Mouse (Mus musculus) midbrain, embryonic 11.5 days (tissue): ENCODE results near the gene Slc15a4. TPM values are rescaled to one million over a fixed set of nuclear protein-coding genes. Genes with fewer than 3 reads are reported as not detected.
A peak's percentile ranks its signal among the peaks of the same experiment; 100 is the strongest.

ENCODE experiments used
- ATAC-seq: fragments of 200-750 bp; cut with Nextera tagmentation; 2 replicates; pipeline ENCODE4 v1.8.0; 2017; ENCODE audit warnings: moderate TSS enrichment, moderate library complexity; ENCODE audit not compliant: low FRiP score
- DNase-seq: peaks from one replicate; pipeline ENCODE4 v3.0.0; 2015; ENCODE audit warnings: low spot score; ENCODE audit errors: missing footprints
- H3K27ac ChIP-seq: fragments of 300-500 bp; sonication (generic); 2 replicates; pipeline ENCODE4 v1.5.1; 2014; ENCODE audit warnings: low read depth, low read length
- H3K27me3 ChIP-seq: fragments of 300-500 bp; sonication (generic); 2 replicates; pipeline ENCODE4 v1.6.1; 2014; ENCODE audit warnings: mild to moderate bottlenecking, low read length, moderate library complexity, mixed read lengths; ENCODE audit not compliant: control insufficient read depth, insufficient read depth
- H3K36me3 ChIP-seq: fragments of 300-500 bp; sonication (generic); 2 replicates; pipeline ENCODE4 v1.6.1; 2014; ENCODE audit warnings: mild to moderate bottlenecking, low read length, moderate library complexity, mixed read lengths; ENCODE audit not compliant: control insufficient read depth, insufficient read depth
- H3K4me1 ChIP-seq: fragments of 300-500 bp; sonication (generic); 2 replicates; pipeline ENCODE4 v1.6.1; 2014; ENCODE audit warnings: low read length; ENCODE audit not compliant: control insufficient read depth, insufficient read depth
- H3K4me2 ChIP-seq: fragments of 300-500 bp; sonication (generic); 2 replicates; pipeline ENCODE4 v1.6.1; 2014; ENCODE audit warnings: mild to moderate bottlenecking, moderate library complexity
- H3K4me3 ChIP-seq: fragments of 300-500 bp; sonication (generic); 2 replicates; pipeline ENCODE4 v1.5.1; 2014; ENCODE audit warnings: low read depth, low read length
- H3K9ac ChIP-seq: fragments of 300-500 bp; sonication (generic); 2 replicates; pipeline ENCODE4 v1.6.1; 2014; ENCODE audit warnings: low read length
- H3K9me3 ChIP-seq: fragments of 300-500 bp; sonication (generic); 2 replicates; pipeline ENCODE4 v1.6.1; 2016; ENCODE audit warnings: low read length; ENCODE audit not compliant: control insufficient read depth
- WGBS: fragments of 180-500 bp; shearing (Covaris S2); extraction: QIAGEN DNeasy Blood & Tissue Kit; methylation state at CpG from one replicate; pipeline ENCODE4 v1.1.7; 2014; 5-methylcytosine and 5-hydroxymethylcytosine counted together
- polyA plus RNA-seq: library from polyadenylated mRNA; unstranded; fragments of >200 nt; fragmentation: Nextera tagmentation; extraction: Ambion mirVana; gene quantifications from 2 replicates; pipeline ENCODE4 v1.2.1, GENCODE M21; 2014

The Slc15a4 gene
- polyA plus RNA-seq, 1 experiment from 2014 or later: 23.1 TPM

- ATAC-seq: peak; percentile 34
- Histone ChIP-seq H3K9me3 (no peaks in the 10 kb centered on the region), H3K4me1 (peaks cover 5% of the 10 kb centered on the region; the same call in 1 of the 2 replicates), H3K4me2 (peak overlapping the region; percentile 98), H3K36me3 (no peaks in the 10 kb centered on the region), H3K9ac (peak overlapping the region; percentile 88), H3K27me3 (no peaks in the 10 kb centered on the region), H3K4me3 (peak overlapping the region; percentile 53), H3K27ac (no peak overlapping the region)
- WGBS: 7% methylated on average over 5 of the region's 5 CpGs
- peak; percentile 86 for DNase-seq
These were observed 1.0 kb downstream of the Slc15a4 start for GRCm38 (mm10) chr5:127631671-127632070.

GRCm38 (mm10) chr5:127627242-127627641 is 5.5 kb downstream of the Slc15a4 start:
- no peak for ATAC-seq
- no peaks in the 10 kb centered on the region for H3K9me3 ChIP-seq
- 86% methylated on average over 12 of the region's 12 CpGs for WGBS

GRCm38 (mm10) chr5:127624427-127625213 is 8.1 kb downstream of the Slc15a4 start:
- H3K4me3 ChIP-seq: no peak overlapping the region
- no peak overlapping the region for H3K4me2 ChIP-seq
- no peaks in the 10 kb centered on the region for H3K9me3 ChIP-seq
- no peaks in the 10 kb centered on the region for H3K4me1 ChIP-seq
- no peaks in the 10 kb centered on the region for H3K27me3 ChIP-seq
- no peak overlapping the region for H3K9ac ChIP-seq
- ATAC-seq: no peak
- no peak overlapping the region for H3K27ac ChIP-seq
- peak; percentile 21 for DNase-seq
- 83% methylated on average over 10 of the region's 10 CpGs for WGBS
- H3K36me3 ChIP-seq: no peaks in the 10 kb centered on the region

More at GRCm38 (mm10) chr5:127627242-127627641, 5.5 kb downstream of the Slc15a4 start:
- Histone ChIP-seq H3K27ac (no peak overlapping the region), H3K4me3 (no peak overlapping the region), H3K27me3 (no peaks in the 10 kb centered on the region), H3K4me1 (peaks cover 5% of the 10 kb centered on the region; the same call in 1 of the 2 replicates), H3K36me3 (no peaks in the 10 kb centered on the region), H3K4me2 (no peak overlapping the region), H3K9ac (no peak overlapping the region)
- DNase-seq: peak; percentile 45

- Histone ChIP-seq H3K4me1 (peaks cover under 1% of the 10 kb centered on the region), H3K4me2 (no peak overlapping the region), H3K4me3 (no peak overlapping the region), H3K27me3 (no peaks in the 10 kb centered on the region), H3K9me3 (no peaks in the 10 kb centered on the region), H3K27ac (no peak overlapping the region), H3K9ac (no peak overlapping the region), H3K36me3 (no peaks in the 10 kb centered on the region)
- ATAC-seq: no peak
- 86% methylated on average over 10 of the region's 10 CpGs for WGBS
- no peak for DNase-seq
These were observed 11.6 kb downstream of the Slc15a4 start for GRCm38 (mm10) chr5:127621108-127621507.

GRCm38 (mm10) chr5:127620371-127620770 is 12.3 kb downstream of the Slc15a4 start:
- ATAC-seq (no peak), DNase-seq (no peak)
- no peaks in the 10 kb centered on the region for H3K9me3 ChIP-seq
- H3K4me2 ChIP-seq: no peak overlapping the region
- no peak overlapping the region for H3K9ac ChIP-seq
- WGBS: 83% methylated on average over 8 of the region's 8 CpGs
- H3K27ac ChIP-seq: no peak overlapping the region
- no peak overlapping the region for H3K4me3 ChIP-seq
- H3K36me3 ChIP-seq: no peaks in the 10 kb centered on the region
- H3K27me3 ChIP-seq: no peaks in the 10 kb centered on the region
- H3K4me1 ChIP-seq: peaks cover 8% of the 10 kb centered on the region

- no peaks in the 10 kb centered on the region for H3K9me3 ChIP-seq
- ATAC-seq: no peak
- H3K36me3 ChIP-seq: no peaks in the 10 kb centered on the region
- H3K27ac ChIP-seq: no peak overlapping the region
- H3K4me1 ChIP-seq: peaks cover 13% of the 10 kb centered on the region
- H3K4me2 ChIP-seq: no peak overlapping the region
- H3K4me3 ChIP-seq: no peak overlapping the region
- H3K9ac ChIP-seq: no peak overlapping the region
- no peaks in the 10 kb centered on the region for H3K27me3 ChIP-seq
- DNase-seq: peak; percentile 53
- WGBS: 73% methylated on average over 3 of the region's 3 CpGs
These were observed 13.9 kb downstream of the Slc15a4 start for GRCm38 (mm10) chr5:127618834-127619233.

GRCm38 (mm10) chr5:127616884-127617635 is 15.6 kb downstream of the Slc15a4 start:
- Histone ChIP-seq H3K4me2 (peak overlapping the region; percentile 69), H3K4me3 (peak overlapping the region; percentile 99), H3K27me3 (no peaks in the 10 kb centered on the region), H3K9me3 (no peaks in the 10 kb centered on the region), H3K4me1 (peaks cover 13% of the 10 kb centered on the region), H3K27ac (peak overlapping the region; percentile 57), H3K36me3 (no peaks in the 10 kb centered on the region), H3K9ac (peak overlapping the region; percentile 97)
- peak; percentile 98 for DNase-seq
- peak; percentile 96 for ATAC-seq
- under 1% methylated on average over 71 of the region's 91 CpGs for WGBS

GRCm38 (mm10) chr5:127616151-127616550 is 16.5 kb downstream of the Slc15a4 start:
- no peaks in the 10 kb centered on the region for H3K27me3 ChIP-seq
- H3K9ac ChIP-seq: peak overlapping the region; percentile 97
- no peaks in the 10 kb centered on the region for H3K36me3 ChIP-seq
- DNase-seq: peak; percentile 85
- peak overlapping the region; percentile 99 for H3K4me3 ChIP-seq
- 20% methylated on average over 4 of the region's 5 CpGs for WGBS
- H3K9me3 ChIP-seq: no peaks in the 10 kb centered on the region
- H3K4me2 ChIP-seq: peak overlapping the region; percentile 69
- no peak; the same call in 1 of the 2 replicates for ATAC-seq
- peaks cover 13% of the 10 kb centered on the region for H3K4me1 ChIP-seq
- no peak overlapping the region for H3K27ac ChIP-seq

GRCm38 (mm10) chr5:127615459-127615858 is 17.2 kb downstream of the Slc15a4 start:
- H3K9me3 ChIP-seq: no peaks in the 10 kb centered on the region
- 79% methylated on average over 3 of the region's 3 CpGs for WGBS
- ATAC-seq (no peak), DNase-seq (no peak)
- H3K4me1 ChIP-seq: peaks cover 13% of the 10 kb centered on the region
- no peak overlapping the region for H3K27ac ChIP-seq
- H3K4me2 ChIP-seq: peak overlapping the region; percentile 69
- peak overlapping the region; percentile 97; the same call in 1 of the 2 replicates for H3K9ac ChIP-seq
- no peaks in the 10 kb centered on the region for H3K27me3 ChIP-seq
- peak overlapping the region; percentile 99 for H3K4me3 ChIP-seq
- no peaks in the 10 kb centered on the region for H3K36me3 ChIP-seq
